Mouse (Mus musculus): Measurements from ENCODE around the gene Adora2a. TPM values are rescaled to one million over a fixed set of nuclear protein-coding genes. Genes with fewer than 3 reads are reported as not detected.

Gene Adora2a
- polyA plus RNA-seq, 1 experiment, result 10.7 TPM

DNA sequence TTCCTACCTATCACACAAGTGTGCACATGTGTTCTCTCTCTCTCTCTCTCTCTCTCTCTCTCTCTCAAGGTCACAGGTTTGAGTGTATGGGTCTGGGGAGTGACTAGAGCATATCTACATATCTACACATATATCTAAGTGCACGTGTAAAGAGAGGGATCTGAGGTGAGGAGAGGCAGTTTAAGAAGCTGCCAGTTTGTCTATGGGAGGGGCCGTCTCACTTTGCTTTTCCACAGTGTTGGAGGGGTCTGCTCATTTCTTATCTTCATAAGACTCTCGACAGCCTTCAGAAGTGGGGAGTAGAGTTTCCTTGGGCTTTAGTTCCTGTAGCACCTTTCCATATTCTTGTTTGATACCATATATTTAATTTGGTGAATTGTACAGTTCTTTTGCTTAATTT lies 23.4 kb upstream of the Adora2a start:
- TF ChIP-seq FLI1 (IDR thresholded peaks at IDR 0.05; ENCODE audit: low read length) (no peak), GATA1 (IDR thresholded peaks at IDR 0.05; ENCODE audit: borderline replicate concordance, low read length) (no peak)
- Histone ChIP-seq H3K4me1 (peaks cover 93% of the 10 kb centered on the region), H3K27me3 (replicated peaks) (no peaks in the 10 kb centered on the region), H3K4me3 (replicated peaks) (no peak overlapping the region), H3K9me3 (no peaks in the 10 kb centered on the region), H3K36me3 (replicated peaks; ENCODE audit: low read length) (peaks cover 64% of the 10 kb centered on the region)

DNA sequence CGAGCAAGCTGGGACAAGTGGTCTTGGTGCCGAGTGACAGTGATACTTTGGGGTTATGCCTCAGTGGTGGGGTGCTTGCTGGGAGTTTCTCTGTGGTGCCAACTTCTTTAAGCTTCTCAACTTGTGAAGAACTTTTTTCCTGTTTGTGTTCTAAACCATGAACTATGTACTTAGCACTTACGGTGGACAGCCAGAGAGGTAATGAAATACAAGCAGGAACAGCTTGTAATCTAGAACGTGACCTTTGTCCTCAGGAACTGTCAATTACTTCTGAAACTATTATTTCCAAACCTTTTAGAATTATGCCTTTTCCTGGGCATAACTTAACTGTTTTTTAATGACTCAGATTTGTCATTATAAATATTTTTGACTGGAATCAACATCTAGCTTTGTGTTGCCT lies 22.3 kb upstream of the Adora2a start:
- Histone ChIP-seq H3K36me3 (replicated peaks; ENCODE audit: low read length) (peaks cover 69% of the 10 kb centered on the region), H3K4me1 (peaks cover 93% of the 10 kb centered on the region), H3K9me3 (no peaks in the 10 kb centered on the region), H3K4me3 (replicated peaks) (no peak overlapping the region), H3K27me3 (replicated peaks) (no peaks in the 10 kb centered on the region)
- TF ChIP-seq FLI1 (IDR thresholded peaks at IDR 0.05; ENCODE audit: low read length), result no peak
- no peak for TF ChIP-seq GATA1 (IDR thresholded peaks at IDR 0.05; ENCODE audit: borderline replicate concordance, low read length)

DNA sequence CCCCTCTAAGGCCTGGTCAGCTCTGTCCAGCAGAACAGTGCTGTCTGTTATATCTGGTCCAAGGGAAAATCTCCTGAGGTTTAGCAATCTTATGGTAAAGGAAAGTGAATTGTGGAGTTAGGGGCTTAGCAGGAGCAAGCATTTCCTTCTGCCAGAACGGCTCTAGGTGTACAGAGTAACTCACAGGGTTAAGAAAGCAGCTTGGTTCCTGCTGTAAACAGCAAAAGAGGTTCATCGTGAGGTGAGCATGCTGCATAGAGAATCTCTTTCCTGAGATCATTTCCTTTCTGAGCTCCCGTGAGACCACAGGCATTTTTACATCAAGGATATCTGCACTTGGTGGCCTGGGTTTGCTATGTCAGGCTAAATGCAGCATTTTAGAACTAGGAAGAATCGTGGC lies 21.8 kb upstream of the Adora2a start:
- H3K4me3 ChIP-seq (replicated peaks), result peak overlapping the region; percentile 64
- H3K4me1 ChIP-seq, result peaks cover 93% of the 10 kb centered on the region
- TF ChIP-seq GATA1 (IDR thresholded peaks at IDR 0.05; ENCODE audit: borderline replicate concordance, low read length), result no peak
- no peak for TF ChIP-seq FLI1 (IDR thresholded peaks at IDR 0.05; ENCODE audit: low read length)
- no peaks in the 10 kb centered on the region for H3K27me3 ChIP-seq (replicated peaks)
- peaks cover 70% of the 10 kb centered on the region for H3K36me3 ChIP-seq (replicated peaks; ENCODE audit: low read length)
- no peaks in the 10 kb centered on the region for H3K9me3 ChIP-seq

DNA sequence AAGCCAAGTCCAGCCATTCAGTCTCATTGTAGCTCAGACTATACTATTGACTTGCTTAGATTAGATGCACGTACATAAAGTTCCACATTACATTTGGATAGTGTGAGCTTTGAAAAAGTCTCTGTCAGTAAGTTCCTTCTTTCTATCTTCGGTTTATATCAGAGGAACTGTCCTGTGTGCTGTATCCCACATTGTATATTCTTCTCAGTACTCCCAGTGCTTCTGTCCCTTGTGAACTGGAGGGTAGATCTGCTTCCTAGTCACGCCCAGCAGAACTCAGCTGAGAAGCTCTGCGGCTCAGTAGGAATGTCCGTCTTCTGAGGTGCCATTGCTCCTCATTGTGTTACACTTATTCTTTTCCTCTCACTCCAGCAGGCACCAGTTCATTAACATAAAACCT lies 18.1 kb upstream of the Adora2a start:
- TF ChIP-seq FLI1 (IDR thresholded peaks at IDR 0.05; ENCODE audit: low read length), result no peak
- TF ChIP-seq GATA1 (IDR thresholded peaks at IDR 0.05; ENCODE audit: borderline replicate concordance, low read length), result no peak
- peaks cover 63% of the 10 kb centered on the region for H3K36me3 ChIP-seq (replicated peaks; ENCODE audit: low read length)
- peaks cover 98% of the 10 kb centered on the region for H3K4me1 ChIP-seq
- no peaks in the 10 kb centered on the region for H3K9me3 ChIP-seq
- no peaks in the 10 kb centered on the region for H3K27me3 ChIP-seq (replicated peaks)
- no peak overlapping the region for H3K4me3 ChIP-seq (replicated peaks)

DNA sequence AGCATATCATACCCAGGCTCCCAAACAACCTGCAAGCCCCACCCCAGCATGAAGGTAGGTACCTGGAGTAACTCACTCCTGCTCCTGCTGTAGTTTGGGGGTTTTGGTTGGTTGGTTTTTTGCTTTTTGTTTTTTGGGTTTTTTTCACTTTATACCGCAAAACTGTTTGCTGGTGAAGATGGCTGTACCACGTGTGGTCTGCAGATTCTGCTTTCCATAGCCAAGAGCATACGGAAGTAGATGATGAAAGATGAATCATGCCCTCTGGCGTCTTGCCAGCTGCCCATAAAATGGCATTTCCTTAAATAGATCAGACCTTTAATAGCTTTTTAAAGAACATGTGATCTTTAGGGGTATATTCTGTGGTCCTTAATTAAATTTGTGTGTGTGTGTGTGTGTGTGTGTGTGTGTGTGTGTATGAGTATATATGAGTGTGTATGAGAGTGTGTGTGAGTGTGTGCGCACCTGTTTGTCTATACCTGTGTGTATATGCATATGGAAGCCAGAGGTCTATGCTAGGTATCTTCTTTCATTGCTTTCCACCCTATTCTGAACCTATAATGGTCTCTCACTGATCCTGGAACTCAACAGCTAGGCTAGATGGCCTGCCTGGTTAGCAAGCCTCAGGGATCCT lies 16.8 kb upstream of the Adora2a start:
- Histone ChIP-seq H3K4me1 (peaks cover 100% of the 10 kb centered on the region), H3K27me3 (replicated peaks) (no peaks in the 10 kb centered on the region), H3K9me3 (no peaks in the 10 kb centered on the region), H3K36me3 (replicated peaks; ENCODE audit: low read length) (peaks cover 53% of the 10 kb centered on the region), H3K4me3 (replicated peaks) (peak overlapping the region; percentile 50)
- TF ChIP-seq FLI1 (IDR thresholded peaks at IDR 0.05; ENCODE audit: low read length) (no peak), GATA1 (IDR thresholded peaks at IDR 0.05; ENCODE audit: borderline replicate concordance, low read length) (no peak)

DNA sequence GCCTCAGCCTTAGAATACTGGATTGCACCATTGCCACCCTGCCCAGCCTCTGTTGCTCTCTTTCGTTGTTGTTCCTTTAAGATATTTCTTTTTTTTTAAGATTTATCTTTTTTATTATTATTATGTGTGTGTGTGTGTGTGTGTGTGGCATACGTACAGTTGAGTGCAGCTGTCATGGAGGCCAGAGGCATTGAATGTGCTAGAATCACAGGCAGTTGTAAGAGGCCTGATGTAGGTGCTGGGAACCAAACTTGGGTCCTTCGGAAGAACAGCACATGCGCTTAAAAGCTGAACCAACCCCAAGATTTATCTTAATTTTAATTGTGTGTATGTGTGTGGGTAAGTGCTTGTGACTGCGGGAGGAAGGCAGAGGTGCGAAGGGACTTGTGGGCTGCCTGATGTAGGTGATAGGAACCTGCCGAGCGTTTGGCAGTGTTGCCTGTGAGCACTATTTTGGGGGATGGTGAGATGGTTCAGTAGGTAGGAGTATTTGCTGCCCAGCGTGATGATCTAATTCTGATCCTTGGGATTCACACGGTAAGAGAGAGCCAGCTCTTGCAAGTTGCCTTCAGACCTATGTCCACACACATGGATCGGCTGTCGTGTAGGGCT lies 15.4 kb upstream of the Adora2a start:
- Histone ChIP-seq H3K4me1 (peaks cover 100% of the 10 kb centered on the region), H3K27me3 (replicated peaks) (no peaks in the 10 kb centered on the region), H3K9me3 (no peaks in the 10 kb centered on the region), H3K36me3 (replicated peaks; ENCODE audit: low read length) (peaks cover 55% of the 10 kb centered on the region), H3K4me3 (replicated peaks) (peak overlapping the region; percentile 79)
- TF ChIP-seq FLI1 (IDR thresholded peaks at IDR 0.05; ENCODE audit: low read length), result no peak
- no peak for TF ChIP-seq GATA1 (IDR thresholded peaks at IDR 0.05; ENCODE audit: borderline replicate concordance, low read length)

DNA sequence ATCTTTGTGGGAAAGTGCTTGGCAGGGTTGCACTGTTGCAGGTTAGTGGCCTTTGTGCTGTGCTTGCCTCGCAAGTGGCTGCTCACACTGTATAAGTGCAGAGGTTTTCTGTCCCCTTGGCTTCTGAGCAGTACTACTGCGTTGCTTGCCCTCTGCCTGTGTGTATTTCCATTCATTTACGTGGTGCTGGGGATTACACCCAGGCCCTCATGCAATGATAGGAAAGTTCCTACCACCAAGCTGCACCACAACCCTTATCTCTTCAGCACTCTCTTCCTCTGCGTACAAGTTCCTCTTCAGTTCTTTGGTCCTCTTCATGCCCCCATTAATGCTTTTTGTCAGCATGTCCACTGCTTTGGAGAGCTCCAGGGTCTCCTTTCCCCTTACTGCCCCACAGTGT lies 14.7 kb upstream of the Adora2a start:
- Histone ChIP-seq H3K4me1 (peaks cover 100% of the 10 kb centered on the region), H3K27me3 (replicated peaks) (no peaks in the 10 kb centered on the region), H3K9me3 (no peaks in the 10 kb centered on the region), H3K4me3 (replicated peaks) (peak overlapping the region; percentile 79), H3K36me3 (replicated peaks; ENCODE audit: low read length) (peaks cover 55% of the 10 kb centered on the region)
- TF ChIP-seq FLI1 (IDR thresholded peaks at IDR 0.05; ENCODE audit: low read length) (no peak), GATA1 (IDR thresholded peaks at IDR 0.05; ENCODE audit: borderline replicate concordance, low read length) (peak; percentile 99)

DNA sequence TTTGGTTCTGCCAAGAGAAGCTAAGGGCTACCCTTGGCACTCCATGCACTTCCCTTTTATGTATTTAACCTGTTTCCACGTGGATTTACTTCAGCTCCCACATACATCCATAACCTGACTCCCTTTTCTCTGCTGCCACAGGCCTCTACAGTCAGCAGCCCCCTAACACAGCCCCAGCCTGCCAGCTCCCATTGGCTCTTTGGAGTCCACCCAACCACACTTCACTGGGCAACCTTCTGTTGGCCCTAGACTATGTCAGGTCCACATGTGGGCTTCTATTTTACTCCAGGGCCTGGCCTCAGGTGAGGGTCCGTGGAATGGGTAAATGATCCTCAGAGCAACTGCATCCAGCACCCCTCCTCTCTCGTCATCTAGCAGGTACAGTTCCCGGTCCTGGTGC lies 14.1 kb upstream of the Adora2a start:
- peak overlapping the region; percentile 79 for H3K4me3 ChIP-seq (replicated peaks)
- H3K4me1 ChIP-seq, result peaks cover 100% of the 10 kb centered on the region
- H3K36me3 ChIP-seq (replicated peaks; ENCODE audit: low read length), result peaks cover 56% of the 10 kb centered on the region
- TF ChIP-seq FLI1 (IDR thresholded peaks at IDR 0.05; ENCODE audit: low read length) (no peak), GATA1 (IDR thresholded peaks at IDR 0.05; ENCODE audit: borderline replicate concordance, low read length) (no peak)
- H3K27me3 ChIP-seq (replicated peaks), result no peaks in the 10 kb centered on the region
- no peaks in the 10 kb centered on the region for H3K9me3 ChIP-seq

DNA sequence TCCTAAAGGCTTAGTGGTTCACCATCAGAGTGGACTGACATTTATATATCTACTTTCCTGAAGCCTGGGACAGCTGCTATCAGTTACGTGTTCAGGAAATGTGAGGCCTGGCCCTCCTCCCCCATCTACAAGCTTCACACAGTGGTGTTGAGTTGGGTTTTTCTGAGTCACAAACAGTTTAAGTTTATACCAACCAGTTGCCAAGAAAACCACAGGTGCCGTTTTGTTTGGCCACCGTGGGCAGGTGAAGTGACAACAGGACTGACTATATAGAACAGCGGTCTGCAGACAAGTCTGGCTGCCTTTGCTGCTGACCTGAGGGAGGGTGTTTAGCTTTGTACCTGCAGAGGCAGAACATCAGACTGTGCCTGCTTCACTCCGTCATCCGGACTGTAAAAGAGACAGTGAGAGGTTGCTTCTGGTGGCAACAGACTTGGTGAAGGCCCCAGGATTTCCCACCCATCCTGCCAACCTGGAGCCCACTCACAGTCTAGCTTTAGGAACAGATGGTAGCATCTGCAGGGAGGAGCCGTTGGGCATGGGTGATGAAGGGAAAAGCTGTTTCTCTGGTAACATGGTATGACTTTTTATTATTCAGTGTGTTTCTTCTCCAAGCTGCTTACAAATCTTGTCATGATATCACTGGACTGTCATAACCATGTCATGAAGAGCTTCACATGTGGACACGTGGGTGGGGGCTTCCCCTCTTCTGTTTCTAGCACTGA lies 13.2 kb upstream of the Adora2a start:
- no peaks in the 10 kb centered on the region for H3K27me3 ChIP-seq (replicated peaks)
- peaks cover 100% of the 10 kb centered on the region for H3K4me1 ChIP-seq
- no peaks in the 10 kb centered on the region for H3K9me3 ChIP-seq
- TF ChIP-seq GATA1 (IDR thresholded peaks at IDR 0.05; ENCODE audit: borderline replicate concordance, low read length) (no peak), FLI1 (IDR thresholded peaks at IDR 0.05; ENCODE audit: low read length) (no peak)
- H3K4me3 ChIP-seq (replicated peaks), result peak overlapping the region; percentile 86
- peaks cover 57% of the 10 kb centered on the region for H3K36me3 ChIP-seq (replicated peaks; ENCODE audit: low read length)

DNA sequence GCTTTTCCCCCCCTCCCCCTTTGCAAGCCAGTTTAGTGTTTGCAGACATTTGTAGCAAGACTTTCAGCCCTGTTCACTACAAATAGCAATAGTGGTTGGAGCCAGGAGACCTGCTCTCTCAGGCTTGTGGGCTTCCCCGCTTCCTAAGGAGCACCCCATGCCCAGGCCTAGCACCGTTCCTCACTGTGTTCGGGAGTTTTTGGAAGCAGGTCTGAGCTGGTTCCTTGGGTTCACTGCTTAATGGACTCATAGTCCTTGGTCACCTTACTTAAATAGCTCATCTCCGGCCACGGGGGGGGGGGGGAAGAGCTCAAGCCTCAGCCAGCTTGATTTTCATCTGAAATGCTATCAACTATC lies 12.7 kb upstream of the Adora2a start:
- Histone ChIP-seq H3K4me1 (peaks cover 100% of the 10 kb centered on the region), H3K27me3 (replicated peaks) (no peaks in the 10 kb centered on the region), H3K4me3 (replicated peaks) (peak overlapping the region; percentile 86), H3K9me3 (no peaks in the 10 kb centered on the region), H3K36me3 (replicated peaks; ENCODE audit: low read length) (peaks cover 57% of the 10 kb centered on the region)
- TF ChIP-seq FLI1 (IDR thresholded peaks at IDR 0.05; ENCODE audit: low read length) (no peak), GATA1 (IDR thresholded peaks at IDR 0.05; ENCODE audit: borderline replicate concordance, low read length) (no peak)
